Mouse (Mus musculus): ENCODE results near the gene Mier1. TPM values are rescaled to one million over a fixed set of nuclear protein-coding genes. Genes with fewer than 3 reads are reported as not detected.

Gene Mier1
- polyA plus RNA-seq, 1 experiment from 2014 or later, result 41.0 TPM

- no peaks in the 10 kb centered on the region for H3K27me3 ChIP-seq
- H3K9me3 ChIP-seq, result no peaks in the 10 kb centered on the region
- WGBS, result 92% methylated on average over 3 of the region's 3 CpGs
- ATAC-seq (ENCODE audit: borderline replicate concordance, extremely low read depth, low FRiP score, low TSS enrichment), result no peak
- H3K36me3 ChIP-seq, result peaks cover 18% of the 10 kb centered on the region; the same call in 1 of the 2 replicates
- no peak overlapping the region for H3K9ac ChIP-seq
- H3K27ac ChIP-seq, result no peak overlapping the region
- H3K4me2 ChIP-seq, result no peak overlapping the region
- no peak overlapping the region for H3K4me3 ChIP-seq
- H3K4me1 ChIP-seq, result no peaks in the 10 kb centered on the region
Measured at GRCm38 (mm10) chr4:103171256-103171655, 57.1 kb downstream of the Mier1 start.

DNA sequence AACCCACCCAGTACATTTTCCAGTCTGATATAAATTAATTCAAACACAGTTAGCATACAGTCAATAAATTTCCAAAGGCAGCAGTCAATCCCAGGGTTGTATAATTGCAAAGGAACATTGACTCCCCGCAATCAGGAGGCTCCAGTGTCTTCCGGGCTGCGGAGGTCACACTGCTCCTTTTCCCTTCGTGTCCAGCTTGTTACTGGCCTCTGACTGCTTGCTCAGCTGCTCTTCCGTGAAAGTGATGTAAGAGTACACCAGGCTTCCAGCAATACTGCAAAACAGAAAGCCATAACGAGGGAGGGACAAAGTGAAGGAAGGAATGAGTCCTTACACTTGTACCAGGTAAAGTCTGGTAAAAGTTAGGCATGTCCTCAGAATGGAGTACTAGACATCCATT lies 59.3 kb downstream of the Mier1 start:
- Histone ChIP-seq H3K4me1 (peaks cover under 1% of the 10 kb centered on the region; the same call in 1 of the 2 replicates), H3K36me3 (peaks cover 25% of the 10 kb centered on the region; the same call in 1 of the 2 replicates), H3K4me3 (no peak overlapping the region), H3K9ac (no peak overlapping the region), H3K27ac (no peak overlapping the region), H3K4me2 (no peak overlapping the region), H3K9me3 (no peaks in the 10 kb centered on the region), H3K27me3 (no peaks in the 10 kb centered on the region)
- WGBS, result 64% methylated on average over 6 of the region's 6 CpGs
- ATAC-seq (ENCODE audit: borderline replicate concordance, extremely low read depth, low FRiP score, low TSS enrichment), result no peak

DNA sequence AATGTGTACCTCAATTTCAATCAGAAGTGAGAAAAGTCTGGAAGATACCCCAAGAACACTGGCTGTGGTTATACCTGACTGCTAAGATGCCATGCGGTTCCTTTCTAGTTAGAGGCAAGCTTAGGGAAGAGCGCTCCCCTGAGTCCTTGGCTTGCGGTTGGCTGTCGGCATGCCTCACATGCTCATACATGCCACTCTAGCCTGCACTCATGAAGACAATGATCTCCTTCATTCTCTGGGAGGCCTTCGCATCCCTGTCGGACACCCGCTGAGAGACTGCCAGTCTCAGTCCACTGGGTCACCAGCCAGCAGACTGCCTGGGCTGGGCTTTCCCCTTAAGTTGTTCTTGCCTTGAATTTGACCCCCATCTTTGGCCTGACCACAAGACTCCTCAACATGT lies 59.8 kb downstream of the Mier1 start:
- Histone ChIP-seq H3K36me3 (peaks cover 25% of the 10 kb centered on the region; the same call in 1 of the 2 replicates), H3K27me3 (no peaks in the 10 kb centered on the region), H3K27ac (no peak overlapping the region), H3K9me3 (no peaks in the 10 kb centered on the region), H3K4me3 (no peak overlapping the region), H3K9ac (no peak overlapping the region), H3K4me2 (no peak overlapping the region), H3K4me1 (peaks cover 5% of the 10 kb centered on the region)
- no peak for ATAC-seq (ENCODE audit: borderline replicate concordance, extremely low read depth, low FRiP score, low TSS enrichment)
- WGBS, result 86% methylated on average over 7 of the region's 7 CpGs

DNA sequence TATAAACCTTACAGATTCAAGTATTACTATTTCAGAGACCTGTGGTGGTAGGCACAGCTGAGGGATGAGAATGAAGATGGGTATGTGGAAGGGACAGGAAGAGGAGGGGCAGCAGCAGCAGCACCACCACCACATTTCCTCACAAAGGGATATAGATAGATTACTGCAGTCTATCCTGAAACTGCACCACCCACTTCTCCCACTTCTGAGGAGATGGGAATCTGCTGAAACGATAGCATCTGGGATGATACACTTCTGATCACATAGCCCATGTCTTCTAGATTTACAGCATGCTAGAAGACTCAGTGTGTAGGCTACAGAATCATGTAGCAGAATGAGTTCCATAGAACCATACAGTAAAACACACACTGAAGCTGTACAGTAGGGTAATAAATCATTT lies 63.5 kb downstream of the Mier1 start:
- Histone ChIP-seq H3K9ac (no peak overlapping the region), H3K9me3 (no peaks in the 10 kb centered on the region), H3K27ac (no peak overlapping the region), H3K4me2 (no peak overlapping the region), H3K27me3 (no peaks in the 10 kb centered on the region), H3K4me3 (no peak overlapping the region), H3K4me1 (peaks cover 7% of the 10 kb centered on the region), H3K36me3 (peaks cover 24% of the 10 kb centered on the region; the same call in 1 of the 2 replicates)
- no peak for ATAC-seq (ENCODE audit: borderline replicate concordance, extremely low read depth, low FRiP score, low TSS enrichment)
- WGBS, result 90% methylated on average over 1 of the region's 1 CpGs

DNA sequence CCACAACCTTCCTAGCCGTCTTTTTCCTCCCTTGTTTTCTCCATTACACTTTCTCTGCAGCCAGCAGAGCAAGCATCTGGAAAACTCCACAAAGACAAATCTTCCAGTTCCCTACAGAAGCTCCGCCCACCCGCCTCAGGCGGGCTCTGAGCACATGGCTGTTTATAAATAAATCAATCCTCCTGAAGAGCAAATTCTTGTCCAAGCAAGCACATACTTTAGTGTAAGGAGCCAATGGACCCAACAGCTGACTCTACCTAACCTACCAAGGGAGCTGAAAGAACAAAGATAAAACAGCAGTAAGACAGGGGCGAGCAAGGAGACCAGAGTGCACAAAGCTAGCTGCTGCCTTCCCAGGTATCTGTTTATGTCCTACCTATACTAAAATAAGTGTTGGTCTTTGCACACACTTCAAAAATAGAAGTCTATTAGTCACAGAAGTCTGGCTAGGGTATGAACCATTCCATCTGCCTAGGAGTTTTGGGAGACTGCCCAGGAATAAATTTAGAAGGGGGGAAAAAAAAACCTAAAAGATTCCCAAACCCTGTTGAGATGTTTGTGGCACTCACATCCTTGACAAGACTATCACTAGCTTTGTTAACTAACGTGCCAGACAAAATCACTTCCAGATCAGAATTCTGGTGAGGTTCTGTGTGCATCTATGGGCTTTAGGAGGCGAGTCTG lies 64.6 kb downstream of the Mier1 start:
- Histone ChIP-seq H3K4me2 (no peak overlapping the region), H3K27me3 (no peaks in the 10 kb centered on the region), H3K9me3 (no peaks in the 10 kb centered on the region), H3K4me1 (peaks cover 7% of the 10 kb centered on the region), H3K27ac (0 out of 2 replicates have a peak overlapping the region, but pooled peaks have one; percentile 1), H3K4me3 (no peak overlapping the region), H3K9ac (no peak overlapping the region), H3K36me3 (peaks cover 27% of the 10 kb centered on the region; the same call in 1 of the 2 replicates)
- WGBS, result 54% methylated on average over 7 of the region's 7 CpGs
- ATAC-seq (ENCODE audit: borderline replicate concordance, extremely low read depth, low FRiP score, low TSS enrichment), result no peak

GRCm38 (mm10) chr4:103179581-103179980 lies 65.4 kb downstream of the Mier1 start:
- H3K4me1 ChIP-seq, result peaks cover 7% of the 10 kb centered on the region
- H3K27ac ChIP-seq, result no peak overlapping the region
- H3K9ac ChIP-seq, result no peak overlapping the region
- no peak overlapping the region for H3K4me3 ChIP-seq
- no peaks in the 10 kb centered on the region for H3K27me3 ChIP-seq
- WGBS, result 64% methylated on average over 3 of the region's 3 CpGs
- no peaks in the 10 kb centered on the region for H3K9me3 ChIP-seq
- H3K36me3 ChIP-seq, result peaks cover 24% of the 10 kb centered on the region; the same call in 1 of the 2 replicates
- no peak for ATAC-seq (ENCODE audit: borderline replicate concordance, extremely low read depth, low FRiP score, low TSS enrichment)
- H3K4me2 ChIP-seq, result no peak overlapping the region

DNA sequence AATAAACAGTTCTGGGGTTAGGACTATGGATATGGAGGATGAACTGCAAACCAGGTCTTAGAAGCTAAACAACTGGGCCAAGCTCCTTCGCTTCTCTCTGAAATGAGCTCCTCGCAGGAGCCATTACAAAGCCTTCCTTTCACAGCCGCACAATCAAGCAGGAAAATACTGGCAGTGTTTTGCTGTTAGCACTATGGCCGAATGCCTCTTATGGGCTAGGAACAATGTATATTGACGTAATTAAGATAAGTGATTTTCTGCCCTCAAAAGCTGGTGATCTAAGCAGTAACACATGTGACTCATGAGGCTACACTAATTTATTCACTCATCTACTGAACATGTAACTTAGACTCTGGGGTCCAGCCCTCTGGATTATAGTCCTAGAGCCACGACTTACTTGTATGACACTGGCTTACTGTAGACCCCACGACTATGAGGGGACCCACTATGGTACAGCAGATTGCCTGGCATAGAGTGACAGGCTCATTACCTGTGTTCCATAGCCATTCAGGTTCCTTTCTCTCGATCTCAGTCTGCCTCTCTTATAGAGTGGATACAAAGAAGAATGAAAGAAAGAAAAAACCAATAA lies 66.2 kb downstream of the Mier1 start:
- Histone ChIP-seq H3K4me2 (no peak overlapping the region), H3K27ac (no peak overlapping the region), H3K9ac (no peak overlapping the region), H3K36me3 (peaks cover 26% of the 10 kb centered on the region; the same call in 1 of the 2 replicates), H3K4me3 (no peak overlapping the region), H3K9me3 (no peaks in the 10 kb centered on the region), H3K27me3 (no peaks in the 10 kb centered on the region), H3K4me1 (peaks cover 7% of the 10 kb centered on the region)
- 81% methylated on average over 8 of the region's 8 CpGs for WGBS
- ATAC-seq (ENCODE audit: borderline replicate concordance, extremely low read depth, low FRiP score, low TSS enrichment), result no peak

- 75% methylated on average over 8 of the region's 8 CpGs for WGBS
- Histone ChIP-seq H3K9ac (no peak overlapping the region), H3K4me2 (no peak overlapping the region), H3K4me1 (no peaks in the 10 kb centered on the region), H3K27ac (no peak overlapping the region), H3K9me3 (no peaks in the 10 kb centered on the region), H3K4me3 (no peak overlapping the region), H3K27me3 (no peaks in the 10 kb centered on the region), H3K36me3 (peaks cover 33% of the 10 kb centered on the region)
- no peak for ATAC-seq (ENCODE audit: borderline replicate concordance, extremely low read depth, low FRiP score, low TSS enrichment)
Measured at GRCm38 (mm10) chr4:103188786-103189640, 74.8 kb downstream of the Mier1 start.

GRCm38 (mm10) chr4:103192421-103192820 lies 78.2 kb downstream of the Mier1 start:
- H3K4me1 ChIP-seq, result no peaks in the 10 kb centered on the region
- no peak for ATAC-seq (ENCODE audit: borderline replicate concordance, extremely low read depth, low FRiP score, low TSS enrichment)
- no peaks in the 10 kb centered on the region for H3K9me3 ChIP-seq
- H3K4me2 ChIP-seq, result no peak overlapping the region
- H3K4me3 ChIP-seq, result no peak overlapping the region
- no peak overlapping the region for H3K27ac ChIP-seq
- H3K9ac ChIP-seq, result no peak overlapping the region
- H3K36me3 ChIP-seq, result peaks cover 24% of the 10 kb centered on the region
- no peaks in the 10 kb centered on the region for H3K27me3 ChIP-seq
- 81% methylated on average over 2 of the region's 2 CpGs for WGBS

DNA sequence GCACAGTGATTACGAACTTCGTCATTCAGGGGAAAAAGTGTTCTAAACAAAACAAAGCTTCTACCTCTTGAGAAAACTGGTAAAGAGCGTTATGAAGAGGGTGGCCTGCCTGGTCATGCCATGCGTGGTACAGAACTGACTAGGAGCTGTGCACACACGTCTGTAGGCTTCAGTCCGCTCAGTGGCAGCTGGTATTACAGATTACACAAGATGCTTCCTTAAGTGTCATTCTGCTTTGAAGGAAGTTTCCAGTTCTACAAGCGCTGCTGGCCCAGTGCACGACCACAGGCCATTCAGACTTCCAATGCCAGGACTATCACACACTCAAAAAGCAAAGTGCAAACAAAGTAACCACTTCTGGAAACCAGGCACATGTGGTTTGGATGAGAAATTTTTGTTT lies 83.2 kb downstream of the Mier1 start:
- 67% methylated on average over 8 of the region's 8 CpGs for WGBS
- Histone ChIP-seq H3K27me3 (no peaks in the 10 kb centered on the region), H3K4me2 (no peak overlapping the region), H3K9ac (no peak overlapping the region), H3K4me1 (no peaks in the 10 kb centered on the region), H3K4me3 (no peak overlapping the region), H3K27ac (no peak overlapping the region), H3K9me3 (no peaks in the 10 kb centered on the region), H3K36me3 (peaks cover 16% of the 10 kb centered on the region)
- no peak for ATAC-seq (ENCODE audit: borderline replicate concordance, extremely low read depth, low FRiP score, low TSS enrichment)

- Histone ChIP-seq H3K4me2 (no peak overlapping the region), H3K4me3 (no peak overlapping the region), H3K27ac (no peak overlapping the region), H3K9me3 (no peaks in the 10 kb centered on the region), H3K4me1 (no peaks in the 10 kb centered on the region), H3K36me3 (peaks cover 13% of the 10 kb centered on the region), H3K27me3 (no peaks in the 10 kb centered on the region), H3K9ac (no peak overlapping the region)
- no peak for ATAC-seq (ENCODE audit: borderline replicate concordance, extremely low read depth, low FRiP score, low TSS enrichment)
- WGBS, result 49% methylated on average over 4 of the region's 4 CpGs
Measured at GRCm38 (mm10) chr4:103199086-103199485, 84.9 kb downstream of the Mier1 start.

- no peak overlapping the region for H3K27ac ChIP-seq
Measured at GRCm38 (mm10) chr4:103200046-103200445, 85.9 kb downstream of the Mier1 start.

More at GRCm38 (mm10) chr4:103200046-103200445, 85.9 kb downstream of the Mier1 start:
- Histone ChIP-seq H3K27me3 (no peaks in the 10 kb centered on the region), H3K4me1 (no peaks in the 10 kb centered on the region), H3K9me3 (no peaks in the 10 kb centered on the region), H3K9ac (no peak overlapping the region), H3K4me2 (no peak overlapping the region), H3K4me3 (no peak overlapping the region), H3K36me3 (peaks cover 13% of the 10 kb centered on the region)
- ATAC-seq (ENCODE audit: borderline replicate concordance, extremely low read depth, low FRiP score, low TSS enrichment), result no peak
- WGBS, result 80% methylated on average over 1 of the region's 1 CpGs
